Mouse (Mus musculus) right cerebral cortex, adult 2 months (tissue): ENCODE measurements at regions not wholly inside any gene's neighbourhood (a gene's known extent, or its start where the extent isn't known, plus 50 kb on each side); places are given as distances from the start of the nearest gene placed in this dataset.

Experiments used
- DNase-seq, 2 experiments: peaks; one replicate each; pipeline ENCODE4 v3.0.0; 2021 to 2022; ENCODE audit warnings: low spot score in 2 of 2

DNA sequence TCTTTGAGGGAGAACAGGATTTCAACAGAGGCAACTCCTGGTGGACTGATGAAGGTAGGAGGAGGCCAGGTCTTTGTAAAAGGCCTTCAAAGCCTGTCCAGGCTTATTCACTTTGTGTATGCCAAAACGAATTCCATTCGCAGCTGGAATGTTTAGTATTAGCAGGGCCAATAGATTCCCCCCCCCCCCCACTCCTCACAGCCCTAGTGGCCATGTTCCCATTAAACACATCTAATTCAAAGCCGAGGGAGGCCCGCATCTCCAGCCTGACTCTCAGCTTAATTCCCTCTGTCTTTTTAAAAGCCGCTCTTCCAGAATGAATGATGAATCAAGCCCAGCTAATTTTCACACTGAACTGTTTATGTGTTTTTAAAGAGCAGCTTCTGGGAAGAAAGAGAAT, 205.5 kb downstream of the Etnk1 start:
- no peak for DNase-seq

DNA sequence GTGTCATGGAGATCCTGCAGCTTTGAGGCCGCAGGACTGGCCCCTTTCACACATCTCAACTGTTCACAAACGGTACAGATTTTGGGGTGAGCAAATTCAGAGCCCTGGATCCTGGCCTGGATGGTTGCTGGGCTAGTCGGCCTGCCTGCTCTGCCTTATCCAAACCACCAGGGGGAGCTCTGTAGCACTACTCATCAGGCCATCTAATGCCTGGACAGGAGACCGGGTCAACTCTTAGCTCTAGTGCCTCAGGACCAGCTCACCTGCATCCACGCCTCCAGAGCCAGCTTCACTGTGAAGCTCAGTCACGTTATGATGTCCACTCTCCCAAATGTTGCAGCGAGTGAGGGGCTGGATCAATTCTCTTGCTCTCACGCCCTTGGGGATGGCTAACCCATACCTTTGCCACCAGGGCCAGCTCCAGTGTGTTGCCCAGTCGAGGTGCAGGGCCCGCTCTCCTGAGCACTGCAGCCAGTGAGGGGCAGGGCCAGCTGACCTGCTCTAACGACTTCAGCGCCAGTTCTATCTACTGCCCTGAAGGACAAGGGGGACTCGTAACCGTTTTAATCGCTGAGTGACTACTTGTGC, 206.8 kb downstream of the Etnk1 start:
- DNase-seq: peak; percentile 56 to 68

DNA sequence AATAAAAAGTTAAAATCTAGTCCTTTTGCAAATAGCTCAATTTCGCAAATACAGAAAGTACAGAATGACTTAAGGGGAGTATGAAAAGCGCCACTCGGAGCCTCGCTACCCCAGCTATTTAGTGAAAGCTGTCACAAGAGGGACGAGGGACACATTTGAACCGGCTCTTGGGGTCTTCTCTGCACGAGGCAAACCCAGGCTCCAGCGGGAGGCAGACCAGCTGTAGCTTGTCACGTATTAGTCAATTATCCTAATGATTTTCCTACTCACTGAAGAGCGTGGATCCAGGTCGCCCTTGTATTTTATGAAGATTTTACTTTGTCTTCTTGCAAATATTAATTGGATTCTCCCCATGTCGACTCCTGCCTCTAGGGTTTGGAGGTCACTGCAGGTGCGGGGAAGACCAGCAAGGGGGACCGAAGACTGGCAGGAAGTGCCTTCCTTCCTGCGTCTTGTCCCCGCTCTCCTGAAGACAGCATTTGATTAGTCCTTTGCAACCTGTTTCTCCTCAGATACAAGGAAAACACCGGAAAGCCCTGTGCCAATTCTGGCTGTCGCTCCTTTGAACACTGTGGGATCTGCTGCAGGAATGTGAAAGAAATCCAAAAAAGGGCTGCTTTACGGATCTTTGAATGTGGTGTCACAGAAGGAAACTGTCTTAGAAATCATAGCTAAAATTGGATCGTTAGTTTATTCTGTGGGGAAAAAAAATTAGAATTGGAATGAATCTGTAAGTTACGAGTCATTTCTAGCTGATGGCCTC, 209.1 kb downstream of the Etnk1 start:
- DNase-seq: peak; percentile 10 to 14

DNA sequence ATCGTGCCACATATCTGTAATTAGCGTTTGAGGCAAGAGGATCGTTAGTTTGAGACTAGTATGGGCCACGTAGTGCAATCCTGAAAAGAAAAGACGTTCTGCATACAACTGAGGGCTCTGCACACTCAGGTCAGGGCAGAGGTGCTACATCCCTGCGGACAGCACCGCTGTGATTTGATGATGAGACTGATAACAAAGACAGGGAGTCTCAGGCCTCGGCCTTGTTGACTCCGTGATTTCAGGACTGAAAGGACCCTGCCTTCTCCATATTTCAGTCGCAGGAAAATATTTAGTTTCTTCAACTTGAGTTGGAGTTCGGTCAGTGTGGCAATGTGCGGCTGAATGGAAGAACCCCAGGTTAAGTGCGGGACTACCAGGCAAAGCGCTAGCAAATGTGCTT, 210.1 kb downstream of the Etnk1 start:
- DNase-seq: no peak

DNA sequence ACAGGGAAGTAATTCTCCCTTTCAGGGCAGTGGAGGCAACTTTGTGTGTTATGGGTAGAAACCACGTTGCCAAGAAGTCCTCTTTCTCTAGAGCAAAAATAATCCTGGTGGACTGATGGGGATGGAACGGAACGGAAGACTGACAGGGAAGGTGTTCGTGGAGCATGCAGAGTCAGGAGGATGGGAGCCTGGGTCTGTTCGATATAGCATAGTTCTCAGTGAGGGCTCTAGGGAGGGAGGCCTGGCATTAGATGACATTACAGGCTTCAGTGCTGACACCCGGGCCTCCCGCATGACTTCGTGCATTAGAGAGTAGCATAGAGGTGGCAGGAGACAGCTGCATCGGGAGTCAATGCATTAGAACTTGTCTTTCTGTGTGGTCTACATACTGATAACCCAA, 211.1 kb downstream of the Etnk1 start:
- DNase-seq: no peak

DNA sequence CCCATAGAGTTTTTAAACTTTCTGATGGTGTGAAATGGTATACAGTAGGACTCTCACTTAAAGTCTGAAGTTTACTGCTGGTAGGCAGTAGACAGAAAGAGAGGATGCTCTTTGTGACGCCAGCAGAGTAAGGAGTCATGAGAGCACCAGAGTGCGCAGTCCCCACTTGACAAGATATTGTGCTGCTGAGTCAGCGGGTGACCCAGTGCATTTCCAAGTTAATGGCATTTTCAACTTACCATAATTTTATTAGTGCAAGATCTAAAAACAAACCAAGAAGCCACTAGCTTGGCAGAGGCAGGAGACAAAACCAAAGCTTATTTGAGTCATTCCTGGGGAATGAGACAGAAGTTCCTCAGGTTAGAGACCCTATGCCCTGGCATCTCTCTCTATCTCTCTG, 213.5 kb downstream of the Etnk1 start:
- no peak for DNase-seq

DNA sequence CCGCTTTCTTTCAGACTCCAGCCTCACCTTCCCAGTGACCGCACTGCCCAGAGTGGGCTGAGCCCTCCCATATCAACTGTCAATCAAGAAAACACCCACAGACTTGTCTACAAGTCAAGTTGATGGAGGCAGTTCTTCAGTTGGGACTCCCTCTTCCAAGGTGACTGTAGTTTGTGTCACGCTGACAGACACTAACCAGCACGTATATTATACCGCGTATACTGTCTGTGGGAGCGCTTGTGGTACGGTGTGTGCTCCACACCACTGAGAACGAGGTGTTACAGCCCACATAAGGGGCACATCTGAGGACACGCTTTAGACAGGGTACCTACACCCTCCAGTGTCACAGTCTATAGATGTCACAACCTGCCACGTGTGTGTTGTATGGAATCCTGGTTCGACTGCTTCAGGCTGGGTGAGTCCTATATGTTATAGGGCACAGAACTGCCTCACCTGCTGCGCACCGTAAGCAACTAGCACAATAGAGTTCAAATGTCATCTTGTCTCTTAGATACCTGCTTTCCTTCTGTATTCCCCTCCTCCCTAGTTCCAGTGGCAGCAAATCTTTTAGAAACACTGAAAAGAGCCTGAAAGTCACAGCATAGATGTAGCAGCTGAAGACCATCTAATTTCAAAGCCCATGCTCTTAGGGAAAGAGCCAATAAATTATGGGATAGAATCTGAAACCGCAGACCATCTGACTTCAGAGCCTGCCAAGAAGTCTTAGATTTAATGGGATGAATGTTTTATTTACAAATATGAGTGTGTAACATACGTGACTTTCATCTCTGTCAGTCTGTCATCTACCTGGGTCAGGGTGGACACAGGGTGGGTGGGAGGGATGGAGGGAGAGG, 219.8 kb downstream of the Etnk1 start:
- DNase-seq: no peak

DNA sequence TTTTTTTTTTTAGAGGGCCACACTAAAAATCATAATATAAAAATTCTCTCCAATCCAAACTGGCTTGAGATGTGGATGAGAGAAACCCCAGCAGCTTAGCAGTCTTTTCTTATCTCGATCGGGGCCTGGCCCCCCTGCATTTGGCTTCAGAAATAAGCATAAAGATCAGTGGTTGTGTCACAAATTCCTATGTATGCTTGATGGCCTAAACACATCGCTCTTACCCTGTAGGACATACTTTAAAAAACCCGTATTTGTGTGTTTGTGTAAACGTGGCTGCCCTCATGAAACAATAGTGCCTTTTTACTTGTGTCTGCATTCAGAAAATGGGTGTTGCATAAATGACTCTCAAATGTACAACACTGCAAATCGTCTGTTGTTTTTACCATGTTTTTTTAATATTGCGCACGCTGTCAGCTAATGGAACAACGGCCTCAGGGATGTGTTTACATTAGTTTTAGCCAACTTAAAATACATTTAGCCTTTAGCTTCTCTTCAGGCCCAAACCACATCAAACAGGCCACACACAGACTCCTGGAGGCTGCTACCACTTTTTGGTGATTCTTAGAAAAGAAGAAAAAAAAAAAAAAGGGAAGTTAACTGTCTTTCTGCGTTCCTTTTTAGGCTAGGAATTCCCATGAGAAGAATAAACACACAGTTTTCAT, 226.7 kb downstream of the Etnk1 start:
- DNase-seq: no peak

DNA sequence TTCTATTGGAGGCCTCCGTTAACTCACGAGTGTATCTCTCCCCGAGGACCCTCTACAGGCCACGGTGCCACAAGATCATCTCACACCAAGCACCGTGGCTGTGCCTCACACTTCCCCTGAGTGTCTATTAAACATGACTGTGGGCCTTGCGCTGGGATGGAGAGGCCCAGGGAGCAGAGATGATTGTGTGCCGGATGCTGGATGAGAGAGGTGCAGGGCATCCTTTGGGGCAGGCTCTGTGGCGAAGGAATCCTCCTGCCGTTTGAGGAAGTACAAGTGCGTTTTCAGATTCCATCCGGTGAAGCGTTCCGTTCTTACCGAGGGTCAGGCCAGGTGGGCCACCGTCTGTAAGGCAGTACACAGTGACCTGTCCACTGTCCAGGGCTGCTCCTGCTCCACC, 227.4 kb downstream of the Etnk1 start:
- DNase-seq: no peak

DNA sequence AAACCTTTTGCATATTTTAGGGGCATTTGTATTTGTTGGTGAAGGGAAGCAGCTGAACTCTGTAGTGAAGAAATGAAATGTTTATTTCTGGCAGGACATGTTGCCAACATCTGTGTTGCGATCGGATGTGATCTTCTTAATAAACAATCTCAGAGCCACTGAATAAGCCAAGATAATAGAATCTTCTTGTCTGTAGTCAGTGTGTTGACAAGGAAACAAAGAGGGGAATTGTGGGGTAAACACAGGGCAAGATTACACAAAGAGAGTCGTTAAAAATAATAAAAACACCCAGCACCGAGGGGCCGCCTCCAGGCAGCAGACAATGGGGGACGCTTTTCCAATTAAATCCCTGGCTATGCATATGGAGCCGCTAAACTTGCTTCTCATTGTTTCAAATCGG, 234.4 kb downstream of the Etnk1 start:
- DNase-seq: no peak

DNA sequence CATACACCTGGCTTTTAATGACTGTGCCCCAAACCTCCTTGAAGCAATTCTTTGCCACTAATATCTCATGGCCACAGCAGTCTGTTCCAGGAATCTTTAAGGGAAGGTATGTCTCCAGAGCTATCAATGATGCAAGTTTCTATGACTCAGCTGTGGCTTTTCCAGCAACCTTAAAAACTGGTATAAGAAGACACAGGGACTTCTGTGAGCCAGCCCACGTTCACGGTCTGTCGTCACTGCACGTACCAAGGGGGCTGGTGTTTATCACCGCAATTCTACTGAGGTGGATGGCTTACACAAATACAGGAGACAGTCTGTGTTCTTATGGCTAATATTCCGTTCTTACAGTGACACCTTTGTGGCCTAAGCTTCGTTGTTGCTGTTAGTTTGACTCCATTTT, 234.9 kb downstream of the Etnk1 start:
- peak; percentile 27 to 40 for DNase-seq

DNA sequence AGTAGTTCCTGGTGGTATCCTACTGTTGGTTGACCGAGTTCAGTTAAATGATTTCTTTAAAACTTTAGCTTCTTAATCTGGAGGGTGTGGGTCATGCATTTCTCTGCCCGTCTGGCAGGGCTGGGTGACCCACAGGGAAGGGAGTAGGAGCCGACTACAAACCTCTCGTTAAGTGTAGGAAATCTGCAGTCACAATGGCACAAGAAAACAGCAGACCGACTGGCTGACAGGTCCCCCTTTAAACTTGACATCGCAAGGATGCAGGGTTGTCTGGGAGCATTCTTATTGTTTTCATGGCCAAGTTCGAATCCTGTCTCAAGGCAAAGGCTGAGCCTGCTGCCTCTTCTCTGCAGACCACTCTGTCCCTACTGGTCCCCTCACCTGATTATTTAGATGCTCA, 235.7 kb downstream of the Etnk1 start:
- DNase-seq: no peak

DNA sequence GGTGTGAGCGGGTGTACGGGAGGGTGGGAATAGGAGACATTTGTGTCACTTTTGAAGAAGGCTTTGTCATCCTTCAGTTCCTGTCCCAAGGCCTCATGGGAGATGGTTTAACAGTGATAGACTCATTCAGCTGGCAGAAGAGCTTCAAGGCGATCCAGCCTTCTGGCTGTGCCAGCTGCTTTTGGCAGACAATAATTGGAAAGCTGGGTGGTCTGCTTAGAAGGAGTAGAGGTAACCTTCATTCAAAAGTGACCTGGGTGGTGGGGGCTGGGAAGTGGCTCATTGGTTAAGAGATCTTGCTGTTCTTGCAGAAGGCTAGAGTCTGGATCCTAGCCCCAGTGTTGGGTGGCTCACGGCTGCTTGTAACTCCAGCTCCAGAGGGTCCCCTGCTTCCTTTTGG, 237.5 kb downstream of the Etnk1 start:
- no peak for DNase-seq

DNA sequence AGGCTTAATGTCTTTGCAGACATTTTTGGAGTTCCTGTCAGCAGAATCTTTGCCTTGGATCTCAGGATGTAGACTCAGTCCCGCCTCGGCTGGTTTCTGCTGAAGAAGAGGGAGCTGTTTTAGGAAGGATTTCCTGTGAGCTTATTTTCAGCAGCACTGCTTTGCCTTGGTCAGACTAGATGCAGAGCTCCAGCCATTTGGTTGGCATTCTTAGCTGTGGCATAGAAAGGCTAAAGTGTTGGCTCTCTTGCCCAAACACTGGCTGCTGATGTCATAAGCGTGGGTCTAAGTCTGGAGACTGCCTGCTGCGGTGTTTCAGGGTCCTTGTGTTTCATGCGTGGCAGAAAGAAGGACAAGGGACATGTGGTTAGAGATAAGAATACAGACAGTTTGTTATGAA, 245.0 kb downstream of the Etnk1 start:
- peak in 1 of 2 experiments; percentile 13 for DNase-seq

DNA sequence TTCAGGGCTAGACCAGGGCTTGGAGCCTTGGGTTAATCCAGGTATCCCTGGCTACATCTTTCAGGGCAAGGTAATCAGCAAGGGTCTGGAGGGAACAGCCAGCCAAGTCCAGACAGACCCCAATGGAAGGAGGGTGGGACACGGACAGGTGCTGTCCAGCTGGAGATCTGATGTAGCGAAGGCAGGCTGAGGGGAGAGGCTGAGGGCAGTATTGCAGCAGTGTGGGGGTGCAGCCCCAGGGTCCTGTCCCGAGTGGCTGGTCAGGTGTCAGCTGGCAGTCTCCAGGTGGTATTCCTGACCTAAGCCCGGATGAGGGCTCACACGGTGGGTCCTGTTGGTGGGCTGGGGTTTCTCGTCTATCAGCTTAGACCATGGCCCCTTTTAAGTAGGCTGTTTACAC, 245.7 kb downstream of the Etnk1 start:
- no peak for DNase-seq

DNA sequence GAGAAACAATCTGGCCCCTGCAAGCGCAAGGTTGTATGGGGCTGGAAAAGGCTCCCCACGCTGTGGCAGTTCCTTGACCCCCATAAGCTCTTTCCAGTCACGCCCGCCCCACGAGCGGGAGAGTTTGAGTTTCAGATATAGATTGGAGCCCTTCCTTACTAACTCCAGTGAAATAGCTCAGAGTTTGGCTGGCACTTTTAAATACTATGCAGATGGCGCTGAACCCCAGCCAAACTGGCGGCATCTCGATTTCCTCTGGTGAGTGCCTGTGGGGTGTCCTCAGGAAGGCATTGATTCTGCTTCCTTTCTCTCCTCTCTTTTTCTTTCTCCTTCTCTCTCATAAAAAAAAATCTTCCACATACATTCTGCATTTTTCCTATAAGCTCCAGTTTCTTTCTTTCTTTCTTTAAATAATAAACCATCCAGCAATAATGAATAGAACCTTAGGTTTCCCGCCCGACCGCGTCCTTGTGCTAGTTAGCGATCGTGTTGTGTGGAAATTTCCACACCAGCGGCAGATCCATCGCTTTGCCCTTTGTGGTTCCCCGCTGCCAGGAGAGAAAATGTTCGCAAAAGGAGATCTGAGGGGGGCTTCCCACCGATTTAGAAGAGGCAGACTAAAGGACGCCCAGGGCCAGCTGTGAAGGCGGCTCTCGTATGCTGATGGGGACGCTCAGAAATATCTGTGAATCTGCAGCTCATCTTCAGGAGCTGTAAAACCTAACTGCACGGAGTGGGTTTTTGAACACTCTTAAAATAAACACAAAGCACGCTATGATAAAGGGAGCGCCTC, 247.8 kb downstream of the Etnk1 start:
- DNase-seq: peak; percentile 75 to 82

DNA sequence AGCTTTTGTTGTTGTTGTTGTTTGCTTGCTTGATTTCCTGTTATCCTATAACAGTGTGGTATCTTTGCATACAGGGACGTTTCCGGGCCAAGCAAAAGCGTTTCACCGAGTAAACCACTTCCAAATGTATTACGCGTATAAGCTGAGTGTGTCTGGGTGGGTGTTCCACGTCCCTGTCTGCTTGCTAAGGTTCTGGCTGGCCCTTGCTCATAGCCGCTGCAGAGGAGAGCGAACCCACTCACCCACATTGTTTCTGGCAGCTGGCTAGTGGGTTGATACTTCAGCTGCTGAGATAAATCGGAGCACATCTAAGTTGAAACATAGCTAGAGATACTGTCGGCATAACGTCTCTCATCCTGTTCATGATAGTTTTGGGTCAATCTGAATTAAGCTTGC, 248.4 kb downstream of the Etnk1 start:
- DNase-seq: peak; percentile 70 to 71

DNA sequence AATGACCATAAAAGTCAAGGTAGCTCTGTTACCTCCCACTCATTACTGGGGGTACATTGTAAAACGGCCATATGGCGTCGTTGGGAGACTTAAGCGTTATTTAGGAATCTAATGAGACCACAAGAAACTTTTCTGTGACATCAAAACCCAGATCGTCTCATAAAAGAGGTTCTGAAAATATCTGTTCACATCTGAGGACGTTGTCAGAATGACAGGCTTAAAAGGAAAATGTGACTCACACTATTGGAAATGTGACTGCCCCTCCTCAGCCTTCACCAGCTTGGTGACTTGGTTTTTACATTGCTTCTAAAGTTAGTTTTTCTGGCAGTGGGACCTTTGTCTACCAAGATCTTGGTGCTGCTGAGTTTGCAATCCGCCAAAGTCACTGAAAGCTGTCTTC, 252.9 kb downstream of the Etnk1 start:
- no peak for DNase-seq

DNA sequence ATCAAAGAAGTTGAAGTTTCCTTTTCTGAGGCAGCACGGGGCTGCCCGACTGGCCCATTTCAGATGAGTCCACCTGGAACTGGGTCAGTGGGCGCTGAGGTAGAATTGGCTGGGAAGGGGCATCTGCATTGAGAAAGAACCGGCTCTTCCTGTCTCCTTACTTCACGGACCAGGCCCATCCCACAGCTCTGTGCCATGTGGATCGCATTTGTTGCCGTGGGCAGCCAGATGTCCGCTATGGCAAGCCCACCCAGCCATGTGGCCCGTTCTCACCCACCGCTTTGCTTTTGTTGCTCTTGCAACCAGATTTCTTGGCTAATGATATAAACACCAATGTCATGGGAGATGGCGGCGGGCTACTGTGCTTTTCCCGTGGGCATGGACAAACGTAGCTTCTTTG, 256.0 kb downstream of the Etnk1 start:
- DNase-seq: no peak

DNA sequence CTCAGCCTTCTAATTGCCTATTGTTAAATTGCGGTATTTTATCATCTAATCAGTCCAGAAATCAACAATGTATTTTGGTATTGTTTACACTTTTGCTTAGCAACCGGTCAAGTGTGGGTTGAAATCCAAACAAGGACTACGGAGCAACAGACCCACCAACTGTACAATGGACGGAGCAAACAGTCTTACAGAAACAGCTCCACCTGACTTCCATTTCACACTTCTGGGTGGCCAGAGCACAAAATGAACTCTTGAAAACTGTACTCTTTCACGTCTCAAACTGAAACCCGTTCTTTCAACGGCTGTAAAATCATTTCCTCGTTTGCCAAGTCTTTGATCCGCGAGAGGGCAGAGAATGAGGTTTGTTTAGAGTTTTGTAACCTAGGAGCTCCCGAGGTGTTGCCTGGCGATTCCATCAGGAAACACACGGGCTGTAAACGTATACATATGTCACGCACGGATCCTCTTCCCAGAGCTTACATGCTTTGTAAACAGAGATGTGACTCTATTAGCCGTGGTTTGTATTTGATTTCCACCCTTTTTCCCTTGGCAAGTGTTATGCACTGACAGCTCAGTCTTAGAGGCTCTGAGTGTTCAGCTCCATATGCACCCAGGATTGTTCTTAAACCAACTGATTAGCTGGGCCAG, 258.3 kb downstream of the Etnk1 start:
- DNase-seq: no peak

DNA sequence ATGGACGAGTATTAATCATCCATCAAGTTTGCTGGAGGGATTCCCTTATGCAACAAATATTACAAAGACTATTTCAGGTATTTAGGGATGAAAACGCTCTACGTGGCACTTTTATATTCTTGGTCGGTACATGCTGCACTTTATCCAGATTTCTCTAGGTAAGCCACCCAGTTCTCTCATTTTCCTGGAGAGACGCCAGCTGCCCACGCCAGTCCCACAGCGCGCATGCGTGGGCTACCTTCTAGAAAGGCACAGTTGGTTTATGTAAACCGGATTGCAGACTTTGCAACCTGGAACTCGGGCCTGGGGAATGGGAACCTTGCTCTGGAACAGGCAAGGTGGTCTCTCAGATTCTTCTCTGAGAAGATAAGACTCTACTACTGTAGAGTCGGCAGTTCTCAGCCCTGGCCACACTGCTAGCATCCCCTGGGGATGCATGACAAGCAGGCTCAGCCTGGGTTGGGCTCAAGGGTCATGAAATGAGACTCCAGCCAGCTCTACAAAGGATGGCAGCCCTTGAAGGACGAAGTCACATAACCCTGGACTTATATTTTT, 265.0 kb downstream of the Etnk1 start:
- peak; percentile 84 to 89 for DNase-seq
